Mouse (Mus musculus): ENCODE measurements around the gene Hapln4. TPM values are rescaled to one million over a fixed set of nuclear protein-coding genes. Genes with fewer than 3 reads are reported as not detected.

Hapln4 gene
- polyA plus RNA-seq, 1 experiment: 0.28 TPM

GRCm38 (mm10) chr8:70134931-70135330, 51.7 kb downstream of the Hapln4 start:
- Histone ChIP-seq H3K4me1 (ENCODE audit: control insufficient read depth, insufficient read depth, insufficient read length) (peaks cover 9% of the 10 kb centered on the region; the same call in 1 of the 2 replicates), H3K27ac (ENCODE audit: insufficient read depth, low read length) (no peak overlapping the region), H3K36me3 (ENCODE audit: control insufficient read depth, insufficient read depth, low read length) (peaks cover 2% of the 10 kb centered on the region), H3K4me3 (ENCODE audit: extremely low read depth, insufficient read depth, insufficient read length) (no peak overlapping the region), H3K27me3 (ENCODE audit: control insufficient read depth, insufficient read depth, low read length) (no peaks in the 10 kb centered on the region)
- 95% methylated on average over 9 of the region's 9 CpGs for WGBS
- DNase-seq (ENCODE audit: low read depth in 1 of 2, low spot score in 2 of 2): no peak
- TF ChIP-seq POLR2A (IDR thresholded peaks at IDR 0.05; ENCODE audit: low read depth, low read length): no peak
- no peak for TF ChIP-seq CTCF (IDR thresholded peaks at IDR 0.05; ENCODE audit: extremely low read depth, insufficient read depth, insufficient read length, insufficient replicate concordance)

- 90% methylated on average over 4 of the region's 4 CpGs for WGBS
- DNase-seq (ENCODE audit: low read depth in 1 of 2, low spot score in 2 of 2): no peak
- Histone ChIP-seq H3K4me1 (ENCODE audit: control insufficient read depth, insufficient read depth, insufficient read length) (peaks cover 17% of the 10 kb centered on the region; the same call in 1 of the 2 replicates), H3K27me3 (ENCODE audit: control insufficient read depth, insufficient read depth, low read length) (no peaks in the 10 kb centered on the region), H3K27ac (ENCODE audit: insufficient read depth, low read length) (no peak overlapping the region), H3K4me3 (ENCODE audit: extremely low read depth, insufficient read depth, insufficient read length) (no peak overlapping the region), H3K36me3 (ENCODE audit: control insufficient read depth, insufficient read depth, low read length) (peaks cover 2% of the 10 kb centered on the region)
- TF ChIP-seq CTCF (IDR thresholded peaks at IDR 0.05; ENCODE audit: extremely low read depth, insufficient read depth, insufficient read length, insufficient replicate concordance) (no peak), POLR2A (IDR thresholded peaks at IDR 0.05; ENCODE audit: low read depth, low read length) (no peak)
These were observed 53.3 kb downstream of the Hapln4 start for GRCm38 (mm10) chr8:70136591-70136990.

GRCm38 (mm10) chr8:70137890-70138289, 54.6 kb downstream of the Hapln4 start:
- TF ChIP-seq POLR2A (IDR thresholded peaks at IDR 0.05; ENCODE audit: low read depth, low read length) (no peak), CTCF (IDR thresholded peaks at IDR 0.05; ENCODE audit: extremely low read depth, insufficient read depth, insufficient read length, insufficient replicate concordance) (no peak)
- H3K27ac ChIP-seq (ENCODE audit: insufficient read depth, low read length): no peak overlapping the region
- H3K4me1 ChIP-seq (ENCODE audit: control insufficient read depth, insufficient read depth, insufficient read length): peaks cover 17% of the 10 kb centered on the region; the same call in 1 of the 2 replicates
- H3K36me3 ChIP-seq (ENCODE audit: control insufficient read depth, insufficient read depth, low read length): peaks cover 8% of the 10 kb centered on the region
- H3K27me3 ChIP-seq (ENCODE audit: control insufficient read depth, insufficient read depth, low read length): no peaks in the 10 kb centered on the region
- DNase-seq (ENCODE audit: low read depth in 1 of 2, low spot score in 2 of 2): no peak
- no peak overlapping the region for H3K4me3 ChIP-seq (ENCODE audit: extremely low read depth, insufficient read depth, insufficient read length)
- WGBS: 79% methylated on average over 4 of the region's 4 CpGs

- H3K36me3 ChIP-seq (ENCODE audit: control insufficient read depth, insufficient read depth, low read length): peaks cover 12% of the 10 kb centered on the region
- TF ChIP-seq POLR2A (IDR thresholded peaks at IDR 0.05; ENCODE audit: low read depth, low read length) (peak; percentile 47; the same call in 1 of the 2 replicates), CTCF (IDR thresholded peaks at IDR 0.05; ENCODE audit: extremely low read depth, insufficient read depth, insufficient read length, insufficient replicate concordance) (no peak)
- under 1% methylated on average over 46 of the region's 46 CpGs for WGBS
These were observed 56.0 kb downstream of the Hapln4 start, which contains the start of the genes Rfxank, Borcs8 and Mef2b for GRCm38 (mm10) chr8:70139026-70139857. TSS of gene Rfxank (minus strand) at chr8:70139154. TSS of gene Borcs8 (plus strand) at chr8:70139499. TSS of gene Mef2b (plus strand) at chr8:70139711.

GRCm38 (mm10) chr8:70139981-70140380, 56.7 kb downstream of the Hapln4 start:
- TF ChIP-seq CTCF (IDR thresholded peaks at IDR 0.05; ENCODE audit: extremely low read depth, insufficient read depth, insufficient read length, insufficient replicate concordance) (no peak), POLR2A (IDR thresholded peaks at IDR 0.05; ENCODE audit: low read depth, low read length) (no peak)
- Histone ChIP-seq H3K27me3 (ENCODE audit: control insufficient read depth, insufficient read depth, low read length) (no peaks in the 10 kb centered on the region), H3K4me3 (ENCODE audit: extremely low read depth, insufficient read depth, insufficient read length) (peak overlapping the region; percentile 77), H3K4me1 (ENCODE audit: control insufficient read depth, insufficient read depth, insufficient read length) (peaks cover 17% of the 10 kb centered on the region; the same call in 1 of the 2 replicates), H3K36me3 (ENCODE audit: control insufficient read depth, insufficient read depth, low read length) (peaks cover 19% of the 10 kb centered on the region), H3K27ac (ENCODE audit: insufficient read depth, low read length) (peak overlapping the region; percentile 79)
- DNase-seq (ENCODE audit: low read depth in 1 of 2, low spot score in 2 of 2): no peak
- WGBS: 5% methylated on average over 9 of the region's 9 CpGs

More at GRCm38 (mm10) chr8:70139026-70139857, 56.0 kb downstream of the Hapln4 start, which contains the start of the genes Rfxank, Borcs8 and Mef2b:
- H3K4me3 ChIP-seq (ENCODE audit: extremely low read depth, insufficient read depth, insufficient read length): peak within 1 kb of the TSS; percentile 77
- DNase-seq (ENCODE audit: low read depth in 1 of 2, low spot score in 2 of 2): peak; percentile 98
- no peaks in the 10 kb centered on the region for H3K27me3 ChIP-seq (ENCODE audit: control insufficient read depth, insufficient read depth, low read length)
- peak within 1 kb of the TSS; percentile 79 for H3K27ac ChIP-seq (ENCODE audit: insufficient read depth, low read length)
- H3K4me1 ChIP-seq (ENCODE audit: control insufficient read depth, insufficient read depth, insufficient read length): peaks cover 17% of the 10 kb centered on the region; the same call in 1 of the 2 replicates

Other genes with a start within 250 kb of the Hapln4 start
- 0.11 and 0.34 TPM in 2 replicates for gene Cilp2, start 195.8 kb upstream of the Hapln4 start, polyA plus RNA-seq (2012; rRNA removed)
- gene Tssk6, start 181.3 kb upstream of the Hapln4 start, polyA plus RNA-seq (2012; rRNA removed): 1.0 TPM in 2 replicates
- 53.8 and 76.3 TPM in 2 replicates for gene Ndufa13, start 180.9 kb upstream of the Hapln4 start, polyA plus RNA-seq (2012; rRNA removed)
- gene Yjefn3, start 180.7 kb upstream of the Hapln4 start, polyA plus RNA-seq (2012; rRNA removed): 1.5 and 1.9 TPM in 2 replicates
- 45.8 and 64.6 TPM in 2 replicates for gene Gatad2a, start 87.1 kb upstream of the Hapln4 start, polyA plus RNA-seq (2012; rRNA removed)
- 83.3 and 108 TPM in 2 replicates for gene Mau2, start 40.7 kb upstream of the Hapln4 start, polyA plus RNA-seq (2012; rRNA removed)
- 8.9 and 9.4 TPM in 2 replicates for gene Sugp1, start 40.6 kb upstream of the Hapln4 start, polyA plus RNA-seq (2012; rRNA removed)
- gene Tm6sf2, start 10.5 kb upstream of the Hapln4 start, polyA plus RNA-seq (2012; rRNA removed): 2.0 and 2.3 TPM in 2 replicates
- gene Ncan, start 37.4 kb downstream of the Hapln4 start, polyA plus RNA-seq (2012; rRNA removed): 0.04 and 0.09 TPM in 2 replicates
- gene Nr2c2ap, start 47.9 kb downstream of the Hapln4 start, polyA plus RNA-seq (2012; rRNA removed): 14.0 and 16.4 TPM in 2 replicates
- 22.5 and 24.6 TPM in 2 replicates for gene Rfxank, start 55.7 kb downstream of the Hapln4 start, polyA plus RNA-seq (2012; rRNA removed)
- 55.8 and 73.6 TPM in 2 replicates for gene Borcs8, start 56.0 kb downstream of the Hapln4 start, polyA plus RNA-seq (2012; rRNA removed)
- gene Mef2b, start 56.3 kb downstream of the Hapln4 start, polyA plus RNA-seq (2012; rRNA removed): 2.3 and 4.3 TPM in 2 replicates
- gene Tmem161a, start 88.9 kb downstream of the Hapln4 start, polyA plus RNA-seq (2012; rRNA removed): 59.9 and 76.8 TPM in 2 replicates
- gene Slc25a42, start 128.8 kb downstream of the Hapln4 start, polyA plus RNA-seq (2012; rRNA removed): 16.4 and 18.6 TPM in 2 replicates
- gene Sugp2, start 150.8 kb downstream of the Hapln4 start, polyA plus RNA-seq (2012; rRNA removed): 38.3 and 40.0 TPM in 2 replicates
- gene Armc6, start 151.0 kb downstream of the Hapln4 start, polyA plus RNA-seq (2012; rRNA removed): 11.5 and 14.1 TPM in 2 replicates
- gene Homer3, start 199.4 kb downstream of the Hapln4 start, polyA plus RNA-seq (2012; rRNA removed): 28.1 and 34.7 TPM in 2 replicates
- 37.4 and 44.5 TPM in 2 replicates for gene Ddx49, start 219.0 kb downstream of the Hapln4 start, polyA plus RNA-seq (2012; rRNA removed)
- gene Cope, start 219.1 kb downstream of the Hapln4 start, polyA plus RNA-seq (2012; rRNA removed): 200 and 269 TPM in 2 replicates
- gene Cers1, start 232.3 kb downstream of the Hapln4 start, polyA plus RNA-seq (2012; rRNA removed): 0.52 and 0.61 TPM in 2 replicates
- 0.33 and 0.40 TPM in 2 replicates for gene Gdf1, start 246.4 kb downstream of the Hapln4 start, polyA plus RNA-seq (2012; rRNA removed)